Mouse (Mus musculus): ENCODE results near the gene Col5a1.

GRCm38 (mm10) chr2:27931130-27931529 is 44.9 kb downstream of the Col5a1 start:
- TF ChIP-seq TAL1 (conservative IDR thresholded peaks at IDR 0.05; ENCODE audit: low read depth, low read length) (no peak), CTCF (IDR thresholded peaks at IDR 0.05; ENCODE audit: low read depth, low read length) (no peak)
